Mouse (Mus musculus): ENCODE measurements around the gene Apol9a. TPM values are rescaled to one million over a fixed set of nuclear protein-coding genes. Genes with fewer than 3 reads are reported as not detected.
A peak's percentile ranks its signal among the peaks of the same experiment; 100 is the strongest.
"Not testable (repeated sequence)": the region's sequence is repeated elsewhere in the genome, so short reads cannot be mapped to it uniquely, and the experiment has no call there.

Apol9a gene
- total RNA-seq (2017) = not detected in 2 replicates

GRCm38 (mm10) chr15:77411035-77411434 lies at the start of gene Apol9a:
Gene Apol9a (minus strand): TSS chr15:77411135.
- ATAC-seq (replicated peaks in 1 of 2; ENCODE audit: insufficient read depth in 1 of 2, low FRiP score in 2 of 2, low TSS enrichment in 1 of 2, low read depth in 1 of 2, poor library complexity in 2 of 2, severe bottlenecking in 2 of 2) = not testable (repeated sequence)

GRCm38 (mm10) chr15:77449927-77450326 lies 39.0 kb upstream of the Apol9a start:
- ATAC-seq (replicated peaks in 1 of 2; ENCODE audit: insufficient read depth in 1 of 2, low FRiP score in 2 of 2, low TSS enrichment in 1 of 2, low read depth in 1 of 2, poor library complexity in 2 of 2, severe bottlenecking in 2 of 2) = not testable (repeated sequence)

GRCm38 (mm10) chr15:77447392-77447791 lies 36.5 kb upstream of the Apol9a start, which contains the start of gene Apol7b:
Gene Apol7b (minus strand): TSS chr15:77447492.
- ATAC-seq (replicated peaks in 1 of 2; ENCODE audit: insufficient read depth in 1 of 2, low FRiP score in 2 of 2, low TSS enrichment in 1 of 2, low read depth in 1 of 2, poor library complexity in 2 of 2, severe bottlenecking in 2 of 2) = peak in 1 of 2 experiments; percentile 32; a peak in 1 of 4 replicates

- ATAC-seq (replicated peaks in 1 of 2; ENCODE audit: insufficient read depth in 1 of 2, low FRiP score in 2 of 2, low TSS enrichment in 1 of 2, low read depth in 1 of 2, poor library complexity in 2 of 2, severe bottlenecking in 2 of 2) = not testable (repeated sequence)
Measured at GRCm38 (mm10) chr15:77445668-77446067, 34.7 kb upstream of the Apol9a start.

- not testable (repeated sequence) for ATAC-seq (replicated peaks in 1 of 2; ENCODE audit: insufficient read depth in 1 of 2, low FRiP score in 2 of 2, low TSS enrichment in 1 of 2, low read depth in 1 of 2, poor library complexity in 2 of 2, severe bottlenecking in 2 of 2)
Measured at GRCm38 (mm10) chr15:77444746-77445145, 33.8 kb upstream of the Apol9a start.

- ATAC-seq (replicated peaks in 1 of 2; ENCODE audit: insufficient read depth in 1 of 2, low FRiP score in 2 of 2, low TSS enrichment in 1 of 2, low read depth in 1 of 2, poor library complexity in 2 of 2, severe bottlenecking in 2 of 2) = not testable (repeated sequence)
Measured at GRCm38 (mm10) chr15:77428690-77429448, 17.9 kb upstream of the Apol9a start.

- ATAC-seq (replicated peaks in 1 of 2; ENCODE audit: insufficient read depth in 1 of 2, low FRiP score in 2 of 2, low TSS enrichment in 1 of 2, low read depth in 1 of 2, poor library complexity in 2 of 2, severe bottlenecking in 2 of 2) = not testable (repeated sequence)
Measured at GRCm38 (mm10) chr15:77422925-77423324, 12.0 kb upstream of the Apol9a start.

- ATAC-seq (replicated peaks in 1 of 2; ENCODE audit: insufficient read depth in 1 of 2, low FRiP score in 2 of 2, low TSS enrichment in 1 of 2, low read depth in 1 of 2, poor library complexity in 2 of 2, severe bottlenecking in 2 of 2) = not testable (repeated sequence)
Measured at GRCm38 (mm10) chr15:77419657-77420056, 8.7 kb upstream of the Apol9a start.

- ATAC-seq (replicated peaks in 1 of 2; ENCODE audit: insufficient read depth in 1 of 2, low FRiP score in 2 of 2, low TSS enrichment in 1 of 2, low read depth in 1 of 2, poor library complexity in 2 of 2, severe bottlenecking in 2 of 2) = peak; percentile 50 to 65; a peak in 3 of 4 replicates
Measured at GRCm38 (mm10) chr15:77416655-77417333, 5.9 kb upstream of the Apol9a start.

GRCm38 (mm10) chr15:77415653-77416052 lies 4.7 kb upstream of the Apol9a start:
- ATAC-seq (replicated peaks in 1 of 2; ENCODE audit: insufficient read depth in 1 of 2, low FRiP score in 2 of 2, low TSS enrichment in 1 of 2, low read depth in 1 of 2, poor library complexity in 2 of 2, severe bottlenecking in 2 of 2) = not testable (repeated sequence)

GRCm38 (mm10) chr15:77412695-77413094 lies 1.8 kb upstream of the Apol9a start:
- ATAC-seq (replicated peaks in 1 of 2; ENCODE audit: insufficient read depth in 1 of 2, low FRiP score in 2 of 2, low TSS enrichment in 1 of 2, low read depth in 1 of 2, poor library complexity in 2 of 2, severe bottlenecking in 2 of 2) = peak; percentile 57 to 68

GRCm38 (mm10) chr15:77406370-77406769 lies 4.6 kb downstream of the Apol9a start:
- not testable (repeated sequence) for ATAC-seq (replicated peaks in 1 of 2; ENCODE audit: insufficient read depth in 1 of 2, low FRiP score in 2 of 2, low TSS enrichment in 1 of 2, low read depth in 1 of 2, poor library complexity in 2 of 2, severe bottlenecking in 2 of 2)

GRCm38 (mm10) chr15:77399027-77399426 lies 11.9 kb downstream of the Apol9a start, which contains the start of gene Apol7a:
Gene Apol7a (minus strand): TSS chr15:77399110.
- not testable (repeated sequence) for ATAC-seq (replicated peaks in 1 of 2; ENCODE audit: insufficient read depth in 1 of 2, low FRiP score in 2 of 2, low TSS enrichment in 1 of 2, low read depth in 1 of 2, poor library complexity in 2 of 2, severe bottlenecking in 2 of 2)

GRCm38 (mm10) chr15:77397450-77398132 lies 13.3 kb downstream of the Apol9a start:
- ATAC-seq (replicated peaks in 1 of 2; ENCODE audit: insufficient read depth in 1 of 2, low FRiP score in 2 of 2, low TSS enrichment in 1 of 2, low read depth in 1 of 2, poor library complexity in 2 of 2, severe bottlenecking in 2 of 2) = not testable (repeated sequence)

- ATAC-seq (replicated peaks in 1 of 2; ENCODE audit: insufficient read depth in 1 of 2, low FRiP score in 2 of 2, low TSS enrichment in 1 of 2, low read depth in 1 of 2, poor library complexity in 2 of 2, severe bottlenecking in 2 of 2) = not testable (repeated sequence)
Measured at GRCm38 (mm10) chr15:77393832-77394231, 17.1 kb downstream of the Apol9a start.

- no peak for ATAC-seq (replicated peaks in 1 of 2; ENCODE audit: insufficient read depth in 1 of 2, low FRiP score in 2 of 2, low TSS enrichment in 1 of 2, low read depth in 1 of 2, poor library complexity in 2 of 2, severe bottlenecking in 2 of 2)
Measured at GRCm38 (mm10) chr15:77387462-77387861, 23.5 kb downstream of the Apol9a start.

- no peak for ATAC-seq (replicated peaks in 1 of 2; ENCODE audit: insufficient read depth in 1 of 2, low FRiP score in 2 of 2, low TSS enrichment in 1 of 2, low read depth in 1 of 2, poor library complexity in 2 of 2, severe bottlenecking in 2 of 2)
Measured at GRCm38 (mm10) chr15:77384340-77385030, 26.4 kb downstream of the Apol9a start.
